Mouse (Mus musculus) brain, adult 2 months (tissue): ENCODE measurements around the gene Dmrtc1c1.
"Not testable (repeated sequence)": the region's sequence is repeated elsewhere in the genome, so short reads cannot be mapped to it uniquely, and the experiment has no call there.

Experiments
- DNase-seq: peaks from one replicate; pipeline ENCODE4 v3.0.0; 2011; ENCODE audit warnings: low read depth, low spot score

Dmrtc1c1 gene

DNA sequence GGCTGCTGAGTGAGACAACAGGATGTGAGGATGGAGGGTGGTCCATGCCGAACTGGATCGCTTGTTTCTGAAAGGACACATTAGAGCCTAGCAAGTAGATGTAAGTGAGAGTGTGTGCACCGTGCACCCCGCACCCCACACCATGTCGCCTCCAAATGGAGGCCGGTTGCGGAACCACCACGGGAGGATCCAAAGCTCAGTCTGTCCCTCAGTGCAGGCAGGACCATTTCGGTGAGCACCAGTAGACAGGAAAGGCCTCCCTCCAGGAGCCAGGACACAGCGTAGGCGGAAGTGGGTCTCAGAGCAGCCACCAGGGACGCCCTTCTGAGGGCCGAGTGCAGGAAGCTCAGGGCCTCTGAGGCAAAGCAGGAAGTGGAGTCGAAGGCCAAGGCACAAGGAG is at the start of gene Dmrtc1c1:
Gene Dmrtc1c1 (plus strand): TSS at position 301 of the 400 bp plus-strand sequence.
- DNase-seq = not testable (repeated sequence)

GRCm38 (mm10) chrX:102765878-102766277 is 36.9 kb upstream of the Dmrtc1c1 start:
- DNase-seq = no peak

DNA sequence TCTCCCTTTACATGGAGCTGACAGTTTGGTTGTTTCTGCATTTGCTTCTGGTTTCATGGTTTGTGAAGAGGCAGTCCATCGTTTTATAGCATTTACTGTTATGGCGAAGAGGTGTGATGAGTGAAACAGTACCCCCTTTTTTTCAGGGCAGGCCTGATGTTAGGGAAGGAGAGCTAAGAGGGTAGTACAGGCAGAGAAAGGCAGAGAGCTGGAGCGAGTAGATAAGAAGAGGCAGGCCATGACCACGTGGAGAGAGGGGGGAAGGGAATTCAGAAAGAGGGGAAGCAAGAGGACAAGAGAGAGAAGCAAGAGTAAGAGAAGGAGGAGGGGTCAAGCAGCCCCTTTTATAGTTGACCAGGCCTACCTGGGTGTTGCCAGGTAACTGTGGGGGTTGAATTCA is 9.5 kb downstream of the Dmrtc1c1 start:
- DNase-seq = no peak

GRCm38 (mm10) chrX:102854516-102854915 is 51.8 kb downstream of the Dmrtc1c1 start, which contains the start of gene Dmrtc1c2:
Gene Dmrtc1c2 (minus strand): TSS chrX:102854616.
- not testable (repeated sequence) for DNase-seq
